8 mouse cellular contexts compared by ENCODE assay signal in genomic region chr1:91539704-91540270, GRCm38 (mm10). TPM values are rescaled to one million over a fixed set of nuclear protein-coding genes. Genes with fewer than 3 reads are reported as not detected.
DNase-seq lines count a peak whose midpoint lies in the region; ATAC-seq and TF ChIP-seq lines count a peak whose summit lies in the region.

No protein-coding gene starts in this region.

- H3K27me3 ChIP-seq in forebrain, embryonic 14.5 days (replicated peaks; ENCODE audit: control insufficient read depth, insufficient read depth, low read length) = peaks cover 12% of the 10 kb centered on the region; the same call in 1 of the 2 replicates
- no peaks in the 10 kb centered on the region for H3K27me3 ChIP-seq in liver, embryonic 15.5 days
- peaks cover 31% of the 10 kb centered on the region for H3K27me3 ChIP-seq in neural tube, embryonic 13.5 days

- H3K9ac ChIP-seq in forebrain, embryonic 14.5 days (ENCODE audit: low read length) = peak overlapping the region; percentile 87
- H3K9ac ChIP-seq in liver, embryonic 15.5 days = peak overlapping the region; percentile 67
- H3K9ac ChIP-seq in neural tube, embryonic 13.5 days = peak overlapping the region; percentile 92

- no peak for TF ChIP-seq CTCF in layer of hippocampus, adult 2 months (conservative IDR thresholded peaks at IDR 0.05)

- peaks cover 9% of the 10 kb centered on the region for H3K4me1 ChIP-seq in forebrain, embryonic 14.5 days (ENCODE audit: control insufficient read depth, insufficient read depth, low read length)
- H3K4me1 ChIP-seq in liver, embryonic 15.5 days (replicated peaks) = peaks cover 81% of the 10 kb centered on the region
- H3K4me1 ChIP-seq in neural tube, embryonic 13.5 days (replicated peaks) = peaks cover 23% of the 10 kb centered on the region

- peaks cover 4% of the 10 kb centered on the region for H3K36me3 ChIP-seq in forebrain, embryonic 14.5 days (ENCODE audit: control insufficient read depth, insufficient read depth, low read length)
- H3K36me3 ChIP-seq in liver, embryonic 15.5 days (replicated peaks) = peaks cover 9% of the 10 kb centered on the region
- peaks cover 9% of the 10 kb centered on the region for H3K36me3 ChIP-seq in neural tube, embryonic 13.5 days

- no peaks in the 10 kb centered on the region for H3K9me3 ChIP-seq in forebrain, embryonic 14.5 days (replicated peaks; ENCODE audit: control insufficient read depth, low read length)
- H3K9me3 ChIP-seq in liver, embryonic 15.5 days (replicated peaks) = no peaks in the 10 kb centered on the region
- H3K9me3 ChIP-seq in neural tube, embryonic 13.5 days = no peaks in the 10 kb centered on the region

- peak overlapping the region; percentile 97 for H3K4me2 ChIP-seq in forebrain, embryonic 14.5 days (ENCODE audit: low read length)
- peak overlapping the region; percentile 98 for H3K4me2 ChIP-seq in liver, embryonic 15.5 days
- H3K4me2 ChIP-seq in neural tube, embryonic 13.5 days = peak overlapping the region; percentile 98

- peak overlapping the region; percentile 75; the same call in 1 of the 2 replicates for H3K27ac ChIP-seq in layer of hippocampus, adult 2 months
- H3K27ac ChIP-seq in forebrain, embryonic 14.5 days (ENCODE audit: low read depth, low read length) = no peak overlapping the region
- H3K27ac ChIP-seq in liver, embryonic 15.5 days (replicated peaks) = peak overlapping the region; percentile 97
- peak overlapping the region; percentile 14; the same call in 1 of the 2 replicates for H3K27ac ChIP-seq in neural tube, embryonic 13.5 days (replicated peaks)

- ATAC-seq in forebrain, embryonic 14.5 days = no peak; the same call in 1 of the 2 replicates
- ATAC-seq in inflammation-experienced regulatory T-cells, adult 6 months = peak; percentile 20
- peak; percentile 53 for ATAC-seq in liver, embryonic 15.5 days (ENCODE audit: insufficient read depth)
- ATAC-seq in neural tube, embryonic 13.5 days (ENCODE audit: low read depth) = peak; percentile 55

- H3K4me3 ChIP-seq in layer of hippocampus, adult 2 months = peak overlapping the region; percentile 88
- H3K4me3 ChIP-seq in forebrain, embryonic 14.5 days (ENCODE audit: low read depth, low read length) = peak overlapping the region; percentile 67
- peak overlapping the region; percentile 76 for H3K4me3 ChIP-seq in liver, embryonic 15.5 days (replicated peaks)
- peak overlapping the region; percentile 88 for H3K4me3 ChIP-seq in neural tube, embryonic 13.5 days

- 1% methylated on average over 22 of the region's 22 CpGs for WGBS in forebrain, embryonic 14.5 days
- under 1% methylated on average over 22 of the region's 22 CpGs for WGBS in liver, embryonic 15.5 days (ENCODE audit: insufficient replicate concordance)
- 4% methylated on average over 22 of the region's 22 CpGs for WGBS in neural tube, embryonic 13.5 days

- DNase-seq in layer of hippocampus, adult 2 months (ENCODE audit: low spot score in 2 of 2) = no peak
- no peak for DNase-seq in layer of hippocampus, adult 9-10 months (ENCODE audit: low spot score)
- DNase-seq in c-Kit-negative CD71-positive TER-119-positive erythroid progenitor cells, embryonic 14.5 days (ENCODE audit: low read depth, low spot score) = peak; percentile 63
- DNase-seq in forebrain, embryonic 14.5 days (ENCODE audit: low spot score) = peak; percentile 24
- no peak for DNase-seq in ovary, postnatal 14 days (ENCODE audit: low spot score)

RNA-seq across cellular contexts. Expression of gene Asb1, which starts 0.6 kb away (rescaled TPM):
- total RNA-seq in layer of hippocampus, adult 2 months (2021) = 10 to 100 TPM; 32.4 to 40.1 TPM
- 11.3 and 14.7 TPM in 2 replicates for polyA plus RNA-seq in forebrain, embryonic 14.5 days (2014; fragmentation: Nextera tagmentation; extraction: Ambion mirVana)
- 1 to 10 TPM; 2.3 to 4.3 (median 3.0) TPM for polyA plus RNA-seq in inflammation-experienced regulatory T-cells, adult 6 months (2017; shearing (Covaris generic))
- polyA plus RNA-seq in liver, embryonic 15.5 days (2015; fragmentation: Nextera tagmentation; extraction: Ambion mirVana) = 10.2 and 13.4 TPM in 2 replicates
- polyA plus RNA-seq in neural tube, embryonic 13.5 days (2015; fragmentation: Nextera tagmentation; extraction: Ambion mirVana) = 12.1 and 13.6 TPM in 2 replicates

RNA-seq across cellular contexts. Expression of gene Traf3ip1, which starts 45.3 kb away (rescaled TPM):
- 10 to 100 TPM; 11.0 to 13.6 TPM for total RNA-seq in layer of hippocampus, adult 2 months (2021)
- polyA plus RNA-seq in forebrain, embryonic 14.5 days (2014; fragmentation: Nextera tagmentation; extraction: Ambion mirVana) = 6.1 and 6.5 TPM in 2 replicates
- 1 to 10 TPM; 3.3 to 4.8 (median 3.3) TPM for polyA plus RNA-seq in inflammation-experienced regulatory T-cells, adult 6 months (2017; shearing (Covaris generic))
- 1.8 and 2.1 TPM in 2 replicates for polyA plus RNA-seq in liver, embryonic 15.5 days (2015; fragmentation: Nextera tagmentation; extraction: Ambion mirVana)
- 9.2 and 10.4 TPM in 2 replicates for polyA plus RNA-seq in neural tube, embryonic 13.5 days (2015; fragmentation: Nextera tagmentation; extraction: Ambion mirVana)

Comparison
In these comparisons a context has a peak if more than half of its experiments do, and no peak if none do; other contexts are left out.
1. DNase-seq: peak in c-Kit-negative CD71-positive TER-119-positive erythroid progenitor cells, embryonic 14.5 days (single experiment) and forebrain, embryonic 14.5 days (single experiment); none in layer of hippocampus, adult 2 months (0 of 2), layer of hippocampus, adult 9-10 months (single experiment) and ovary, postnatal 14 days (single experiment).
2. Peak in every context shown above with its lines, with median percentiles within 50 percentile points of each other: H3K4me3 ChIP-seq, H3K4me2 ChIP-seq and H3K9ac ChIP-seq.